Mouse (Mus musculus): Measurements from ENCODE around the gene Ctsf.

GRCm38 (mm10) chr19:4876755-4877154 is 21.8 kb downstream of the Ctsf start:
- TF ChIP-seq POLR2A (IDR thresholded peaks at IDR 0.05; ENCODE audit: control insufficient read depth, low read depth, low read length) (no peak), CTCF (IDR thresholded peaks at IDR 0.05; ENCODE audit: control insufficient read depth, insufficient read depth, insufficient replicate concordance, low read depth, low read length) (no peak)

Measured in testis, adult 2 months (tissue).